Mouse (Mus musculus) brown adipose tissue, adult 24 weeks (tissue): ENCODE measurements around the gene Emcn. TPM values are rescaled to one million over a fixed set of nuclear protein-coding genes. Genes with fewer than 3 reads are reported as not detected.

Source experiments
- H3K27ac ChIP-seq: fragments of 200-500 bp; replicated peaks from 2 replicates; pipeline ENCODE4 v1.5.1; 2012; ENCODE audit warnings: low read depth, mild to moderate bottlenecking, low read length
- H3K4me1 ChIP-seq: fragments of 200-500 bp; 2 replicates; pipeline ENCODE4 v1.6.1; 2012; ENCODE audit warnings: low read length, mixed read lengths; ENCODE audit not compliant: control insufficient read depth, insufficient read depth, insufficient read length
- H3K4me3 ChIP-seq: fragments of 200-500 bp; 2 replicates; pipeline ENCODE4 v1.5.1; 2012; ENCODE audit warnings: low read depth, mild to moderate bottlenecking, low read length, moderate library complexity; ENCODE audit not compliant: insufficient read depth
- polyA plus RNA-seq: library from polyadenylated mRNA; stranded (reverse); fragments of >200 nt; gene quantifications from 2 replicates; pipeline ENCODE4 v1.2.4, GENCODE M21; 2012; ENCODE audit not compliant: missing spikeins, insufficient read depth, insufficient read length

Emcn gene
- polyA plus RNA-seq, 1 experiment, result 17.6 TPM

GRCm38 (mm10) chr3:137472145-137472544 lies 131.3 kb downstream of the Emcn start:
- H3K4me1 ChIP-seq, result no peaks in the 10 kb centered on the region
- H3K27ac ChIP-seq, result no peak overlapping the region
- no peak overlapping the region for H3K4me3 ChIP-seq

GRCm38 (mm10) chr3:137479761-137480339 lies 139.0 kb downstream of the Emcn start:
- peaks cover 3% of the 10 kb centered on the region; the same call in 1 of the 2 replicates for H3K4me1 ChIP-seq
- no peak overlapping the region for H3K27ac ChIP-seq
- no peak overlapping the region for H3K4me3 ChIP-seq

- no peak overlapping the region for H3K4me3 ChIP-seq
These were observed 140.3 kb downstream of the Emcn start for GRCm38 (mm10) chr3:137481157-137481556.

More at GRCm38 (mm10) chr3:137481157-137481556, 140.3 kb downstream of the Emcn start:
- no peak overlapping the region for H3K27ac ChIP-seq
- peaks cover 3% of the 10 kb centered on the region; the same call in 1 of the 2 replicates for H3K4me1 ChIP-seq
